Mouse (Mus musculus) fibroblast of lung, adult 2 months (primary cell): ENCODE measurements around the gene Slc6a2.

Experiments
- DNase-seq: peaks from one replicate; pipeline ENCODE4 v3.0.0-alpha.2; 2011; ENCODE audit warnings: low read depth

The Slc6a2 gene

DNA sequence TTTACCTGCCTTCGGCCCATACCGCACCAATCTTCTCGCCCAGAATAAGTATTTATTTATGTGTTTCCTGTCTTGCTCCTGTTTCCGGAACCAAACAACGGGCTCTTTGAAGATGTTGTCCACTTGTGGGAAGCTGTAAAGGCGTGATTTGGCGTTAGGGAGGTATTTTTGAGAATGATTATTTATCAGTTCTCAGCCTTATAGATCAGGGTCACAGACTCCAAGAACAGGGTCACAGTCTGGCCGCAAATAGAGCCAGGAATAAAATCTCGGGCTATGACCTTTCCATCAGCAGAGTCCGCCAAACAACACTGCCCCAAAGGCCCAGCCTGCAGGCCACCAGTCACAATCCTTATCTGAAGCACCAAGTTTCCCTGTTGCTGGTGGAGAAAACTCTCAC, at the start of gene Slc6a2:
Gene Slc6a2 (plus strand): TSS at position 301 of the 400 bp plus-strand sequence.
- DNase-seq, result no peak

DNA sequence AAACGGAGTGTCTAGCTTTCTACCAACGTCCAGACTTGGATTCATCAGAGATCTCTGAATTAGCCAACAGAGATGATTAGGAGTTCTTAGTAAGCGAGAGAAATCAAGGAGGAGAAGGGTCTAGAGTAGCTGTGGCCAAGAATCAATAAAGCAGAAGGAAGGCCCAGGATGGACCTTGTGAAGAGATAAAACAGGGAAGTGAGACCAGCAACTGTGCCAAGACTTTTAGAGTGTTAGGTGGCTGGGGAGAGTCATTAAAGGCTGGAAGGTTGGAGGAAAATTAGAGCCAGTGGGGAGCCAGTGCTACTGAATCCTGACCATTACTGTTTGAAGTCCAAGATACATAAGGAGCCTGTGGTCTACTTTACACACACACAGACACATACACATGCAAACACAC, 48.4 kb upstream of the Slc6a2 start:
- no peak for DNase-seq

DNA sequence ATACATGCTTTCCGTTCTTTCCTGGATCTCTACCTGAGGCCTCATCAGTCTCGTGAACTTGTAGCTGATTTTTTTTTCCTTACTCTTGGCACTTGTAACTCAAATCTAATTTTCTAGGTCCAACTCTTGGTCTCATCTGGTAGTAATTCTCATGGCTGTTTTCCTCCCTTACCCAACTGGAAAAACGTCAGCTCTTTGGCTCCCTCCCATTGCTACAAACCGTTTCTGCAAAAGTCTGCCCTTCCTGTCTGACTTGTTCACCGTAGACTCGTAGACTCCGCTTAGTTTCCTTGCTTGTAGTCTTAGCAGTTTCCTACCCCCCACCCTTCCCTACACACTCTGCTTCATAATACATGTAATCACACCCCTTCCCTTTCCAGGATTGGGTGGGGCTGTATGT, 46.5 kb upstream of the Slc6a2 start:
- DNase-seq, result no peak

DNA sequence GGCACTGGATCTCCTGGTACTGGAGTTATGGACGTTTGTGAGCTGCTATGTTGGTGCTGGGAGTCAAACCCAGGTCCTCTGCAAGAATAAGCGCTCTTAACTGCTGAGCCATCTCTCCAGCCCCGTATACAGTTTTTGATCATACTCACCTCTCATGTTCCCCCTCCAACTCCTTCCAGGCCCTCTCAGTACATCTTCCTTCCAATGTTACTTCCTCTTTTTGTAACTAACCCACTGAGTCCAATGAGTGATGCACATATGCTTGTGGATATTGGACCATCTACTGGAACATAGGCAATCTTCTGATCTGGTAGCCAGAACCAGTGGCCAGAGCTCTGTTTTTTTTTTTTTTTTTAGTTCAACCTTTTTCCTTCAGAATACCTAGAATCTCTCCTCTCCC, 43.8 kb upstream of the Slc6a2 start:
- no peak for DNase-seq

DNA sequence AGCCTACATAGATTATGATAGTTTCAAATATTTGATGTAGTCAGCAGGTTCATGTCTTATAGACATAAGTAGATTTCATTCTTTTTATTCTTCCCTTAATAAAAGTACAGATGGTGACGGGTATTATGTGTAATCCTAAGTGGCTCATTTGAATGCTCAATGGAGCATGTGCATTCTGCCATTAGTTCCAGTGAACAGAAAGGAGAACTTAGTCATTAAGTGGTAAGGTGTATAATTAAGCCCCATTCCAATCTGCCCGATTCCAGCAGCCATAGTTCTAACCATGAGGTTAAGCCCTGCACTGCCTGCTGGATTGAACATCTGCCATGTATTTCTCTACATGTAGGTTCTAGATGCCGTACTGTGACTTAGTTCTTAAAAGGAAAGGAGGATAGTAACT, 38.1 kb upstream of the Slc6a2 start:
- no peak for DNase-seq

DNA sequence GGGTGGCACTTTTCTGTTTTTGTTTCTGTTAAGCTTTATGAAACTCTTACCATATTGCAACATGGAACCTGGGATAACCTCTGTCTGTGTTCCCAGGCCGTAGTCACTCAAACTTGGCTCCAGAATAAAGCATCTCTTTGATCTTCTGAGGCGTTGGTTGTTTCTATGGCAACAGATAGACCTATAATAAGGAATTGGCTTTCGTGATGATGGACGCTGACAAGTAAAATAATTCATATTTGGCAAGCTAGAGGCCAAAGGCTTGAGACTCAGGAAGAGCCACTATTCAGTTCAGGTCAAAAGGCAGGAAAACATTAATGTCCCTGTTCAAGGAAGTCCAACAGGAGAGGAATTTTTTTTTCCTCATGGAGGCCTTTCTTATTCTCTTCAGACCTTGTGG, 30.9 kb upstream of the Slc6a2 start:
- no peak for DNase-seq

DNA sequence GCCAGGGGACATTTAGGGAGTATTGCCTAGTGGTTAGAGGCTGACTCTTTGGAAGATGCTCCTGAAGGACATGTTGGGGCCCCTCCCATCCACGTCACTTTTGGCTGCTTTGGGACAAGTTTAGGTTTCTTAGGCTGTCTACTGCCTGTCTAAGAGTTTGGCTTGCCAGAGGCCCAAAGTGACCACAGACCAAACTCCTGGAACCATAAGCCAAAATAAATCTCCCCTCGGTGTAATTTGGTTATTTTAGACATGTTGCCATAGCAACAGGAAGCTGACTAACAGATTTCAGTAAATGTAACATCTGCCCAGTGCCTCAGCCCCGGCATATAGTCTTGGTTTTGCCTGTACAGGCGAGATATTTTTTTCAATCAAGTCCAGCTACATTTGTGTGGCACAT, 21.8 kb upstream of the Slc6a2 start:
- DNase-seq, result peak; percentile 69

DNA sequence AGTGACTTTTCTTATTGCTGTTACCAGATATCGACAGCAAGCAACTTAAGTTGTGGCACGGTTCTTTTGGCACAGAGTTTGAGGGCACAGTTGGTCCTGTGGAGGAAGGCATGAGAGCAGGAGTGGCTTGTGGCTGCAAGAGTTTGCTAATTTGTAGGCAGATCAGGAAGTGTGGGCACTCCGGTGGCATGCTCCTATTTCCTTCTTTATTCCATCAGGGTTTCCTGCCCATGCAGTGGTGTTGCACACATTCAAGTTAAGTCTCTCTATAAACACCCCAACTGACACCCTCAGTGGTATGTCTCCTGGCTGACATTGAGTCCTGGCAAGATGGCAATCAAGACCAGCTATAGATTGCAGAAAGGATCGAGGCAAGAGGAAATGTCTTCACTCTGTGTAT, 10.8 kb upstream of the Slc6a2 start:
- DNase-seq, result no peak

DNA sequence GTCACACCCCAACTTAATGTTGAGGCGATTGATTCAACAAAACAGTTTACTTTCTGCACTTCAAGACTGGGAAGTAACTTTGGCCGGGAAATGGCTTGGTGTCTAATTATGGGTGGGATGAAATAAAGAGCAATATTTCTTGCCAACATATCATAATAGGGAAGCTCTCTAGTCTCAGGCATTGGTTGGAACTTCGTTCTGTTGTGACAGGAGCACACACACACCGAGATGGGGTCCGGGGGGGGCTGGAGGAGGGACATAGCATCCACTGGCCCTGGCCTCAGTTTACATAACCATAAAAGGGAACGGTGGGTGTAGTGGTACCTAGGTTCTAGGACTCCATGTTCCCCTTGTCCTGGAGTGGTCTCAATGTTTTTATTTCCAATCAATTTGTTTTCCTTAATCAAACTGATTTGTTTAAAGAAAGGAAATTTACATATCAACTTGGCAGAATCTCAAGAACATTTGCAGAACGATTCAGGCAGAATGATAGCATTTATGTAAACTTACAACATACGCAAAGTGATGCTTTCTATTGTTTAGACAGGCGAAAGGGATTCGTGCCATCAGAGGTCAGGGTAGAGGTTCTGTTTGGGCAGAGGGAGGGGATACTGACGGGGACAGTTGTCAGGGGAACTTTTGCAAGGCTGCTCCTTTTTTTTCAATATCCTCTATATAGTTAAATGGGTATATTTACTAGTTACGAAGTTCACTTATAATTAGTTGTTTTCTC, 9.1 kb upstream of the Slc6a2 start:
- no peak for DNase-seq

DNA sequence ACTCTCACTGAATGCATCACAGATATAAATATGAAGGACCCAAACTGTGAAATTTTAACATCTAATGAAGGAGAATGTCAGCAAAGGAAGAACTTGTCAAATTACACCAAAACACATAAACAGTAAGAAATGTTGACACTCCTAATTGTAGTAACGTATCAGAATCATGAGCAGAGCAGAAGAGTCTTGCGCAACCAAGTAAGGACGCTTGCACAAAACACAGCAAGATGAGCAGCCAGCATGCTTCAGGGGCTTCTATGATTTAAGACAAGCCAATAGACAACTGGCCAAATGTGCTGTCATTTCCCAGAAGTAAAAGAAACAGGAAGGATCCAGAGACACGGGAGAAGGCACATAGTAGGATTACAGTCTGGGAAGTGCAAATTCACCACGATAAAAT, 5.8 kb upstream of the Slc6a2 start:
- no peak for DNase-seq

DNA sequence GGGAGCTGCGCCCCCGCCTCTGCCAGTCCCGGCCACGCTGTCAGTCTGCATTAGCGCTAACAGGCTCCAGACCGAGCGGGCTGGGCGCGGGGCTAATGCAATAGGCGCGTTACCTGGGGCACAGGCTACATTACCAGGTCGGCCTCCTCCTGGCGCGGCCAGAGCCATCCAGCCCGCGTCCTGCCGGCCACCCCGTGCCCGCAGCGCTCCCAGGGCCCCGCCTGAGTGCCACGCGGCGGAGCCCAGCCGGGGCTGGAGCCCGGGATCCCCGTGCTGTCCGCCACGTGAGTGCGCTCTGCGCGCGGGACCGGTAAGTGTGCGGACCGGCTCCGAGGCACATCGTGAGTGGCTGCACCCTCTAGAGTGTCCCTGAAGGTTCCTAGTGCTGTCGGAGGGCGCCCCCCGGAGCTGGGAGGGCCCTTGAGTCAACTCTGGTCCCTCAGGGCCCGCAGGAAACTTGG, 602 bp downstream of the Slc6a2 start:
- no peak for DNase-seq

DNA sequence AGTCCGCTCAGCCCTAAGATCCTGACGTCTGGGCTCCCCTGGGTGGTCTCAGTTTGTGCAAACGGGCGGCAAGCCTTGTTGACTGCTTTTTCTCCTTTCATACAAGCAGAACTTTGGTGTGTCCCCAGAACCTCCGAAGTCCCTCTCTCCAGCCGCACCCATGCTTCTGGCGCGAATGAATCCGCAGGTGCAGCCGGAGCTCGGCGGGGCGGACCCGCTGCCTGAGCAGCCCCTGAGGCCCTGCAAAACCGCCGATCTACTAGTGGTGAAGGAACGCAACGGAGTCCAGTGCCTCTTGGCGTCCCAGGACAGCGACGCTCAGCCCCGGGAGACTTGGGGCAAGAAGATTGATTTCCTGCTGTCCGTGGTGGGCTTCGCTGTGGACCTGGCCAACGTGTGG, 1.2 kb downstream of the Slc6a2 start:
- DNase-seq, result no peak

DNA sequence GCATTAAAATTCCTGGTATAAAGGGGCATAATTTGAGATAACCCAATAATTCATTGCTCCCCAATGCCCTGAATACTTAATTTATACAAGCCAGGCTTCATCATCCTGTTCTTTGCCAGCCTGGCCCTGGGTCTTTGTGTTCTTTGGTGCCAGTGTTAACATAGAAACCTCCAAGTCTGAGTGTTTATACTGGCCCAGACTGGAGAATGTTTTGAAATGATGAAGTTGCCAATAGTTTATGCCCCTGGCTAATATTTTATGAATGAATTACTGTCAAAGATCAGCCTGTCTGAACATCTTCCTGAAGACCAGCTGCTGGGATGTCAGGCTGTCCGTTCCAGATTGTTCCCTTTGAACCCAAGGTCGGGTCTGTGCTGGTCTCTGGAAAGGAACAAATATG, 4.7 kb downstream of the Slc6a2 start:
- no peak for DNase-seq

DNA sequence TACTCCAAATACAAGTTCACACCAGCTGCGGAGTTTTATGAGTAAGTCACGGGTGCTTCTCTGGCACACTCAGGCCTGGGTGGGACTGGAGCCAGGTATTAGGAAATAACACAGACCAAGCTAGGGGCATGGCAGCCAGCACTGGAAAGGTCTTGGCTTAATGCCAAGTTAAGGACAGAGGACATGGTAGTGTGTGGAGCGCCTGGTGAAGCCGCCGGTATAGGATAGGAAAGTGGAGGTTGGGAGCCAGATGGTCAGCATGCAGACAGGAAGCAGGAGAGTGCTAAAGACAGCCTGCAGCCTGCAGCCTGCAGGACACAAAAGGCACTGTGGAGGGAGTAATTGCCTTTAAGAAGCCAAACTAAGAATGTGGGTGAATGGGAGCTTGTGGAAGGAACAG, 13.1 kb downstream of the Slc6a2 start:
- DNase-seq, result peak; percentile 79

DNA sequence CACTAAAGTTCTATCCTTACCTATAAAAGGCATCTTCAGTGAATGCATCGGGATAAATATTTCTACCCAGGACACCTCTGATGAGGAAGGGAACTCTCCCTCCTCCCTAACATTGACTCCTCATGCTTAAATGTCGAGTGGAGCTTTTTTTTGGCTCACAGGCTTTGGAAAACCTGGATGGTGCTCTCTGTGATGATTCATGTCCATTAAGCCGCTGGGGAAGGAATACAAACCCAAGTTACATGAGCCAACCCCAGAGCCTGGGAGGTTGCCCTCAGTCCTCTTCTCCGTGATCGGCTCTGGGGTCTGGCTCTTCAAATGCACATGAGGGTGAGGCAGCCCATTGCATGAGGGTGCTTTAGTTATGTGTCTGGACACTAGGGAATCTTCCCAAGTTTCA, 16.8 kb downstream of the Slc6a2 start:
- DNase-seq, result no peak

DNA sequence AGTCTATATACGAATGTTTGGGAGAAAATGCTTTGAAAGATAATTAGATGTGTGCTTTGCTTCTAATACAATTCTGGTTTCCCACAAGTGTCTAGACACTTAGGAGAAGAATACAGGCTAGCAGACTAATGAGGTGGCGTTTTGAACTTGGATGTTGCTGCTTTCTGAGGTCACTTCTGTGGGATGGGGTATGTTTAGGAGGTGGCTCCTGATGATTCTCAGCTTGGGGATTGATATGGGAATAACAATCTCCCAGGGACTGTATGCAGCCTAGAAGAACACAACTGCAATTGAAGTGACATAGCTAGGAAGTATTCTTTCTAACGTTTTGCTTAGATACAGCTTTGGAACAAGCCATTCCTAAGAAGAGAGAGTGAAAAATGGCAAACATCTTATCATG, 22.6 kb downstream of the Slc6a2 start:
- no peak for DNase-seq

DNA sequence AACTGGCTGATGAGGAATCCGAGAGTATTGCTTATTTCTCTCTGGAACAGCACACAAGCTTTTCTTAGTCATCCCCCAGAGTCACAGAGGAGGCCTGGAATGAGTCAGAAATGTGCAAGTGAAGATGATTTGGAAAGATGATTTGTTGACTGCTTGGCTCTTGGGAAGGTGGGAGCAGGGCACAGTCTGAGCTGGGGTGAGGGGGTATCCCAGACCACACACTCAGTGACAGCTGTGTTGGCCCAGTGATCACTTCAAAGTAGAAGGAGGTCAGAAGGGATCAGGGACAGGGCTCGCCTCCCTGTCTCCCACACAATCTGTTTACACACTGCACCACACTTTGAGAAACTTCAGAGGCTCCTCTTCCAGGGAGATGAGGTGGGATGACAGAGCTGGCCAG, 24.5 kb downstream of the Slc6a2 start:
- DNase-seq, result no peak

DNA sequence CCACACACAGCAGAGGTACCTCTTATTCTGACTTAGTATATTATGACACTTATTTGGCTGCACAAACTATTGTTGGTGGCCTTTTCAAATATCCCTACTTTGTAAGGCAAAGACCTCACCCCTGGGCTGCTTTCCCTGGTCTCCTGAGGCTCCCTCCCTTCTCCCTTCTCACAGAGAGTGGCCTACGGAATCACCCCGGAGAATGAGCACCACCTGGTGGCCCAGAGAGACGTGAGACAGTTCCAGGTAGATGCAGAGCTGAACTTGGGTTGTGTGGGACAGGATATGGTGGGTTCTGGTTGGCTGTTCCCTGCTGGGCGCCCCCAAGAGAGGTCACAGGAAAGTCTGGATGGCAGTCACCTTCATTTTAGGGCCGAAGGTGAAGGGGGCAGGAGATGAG, 37.0 kb downstream of the Slc6a2 start:
- no peak for DNase-seq

DNA sequence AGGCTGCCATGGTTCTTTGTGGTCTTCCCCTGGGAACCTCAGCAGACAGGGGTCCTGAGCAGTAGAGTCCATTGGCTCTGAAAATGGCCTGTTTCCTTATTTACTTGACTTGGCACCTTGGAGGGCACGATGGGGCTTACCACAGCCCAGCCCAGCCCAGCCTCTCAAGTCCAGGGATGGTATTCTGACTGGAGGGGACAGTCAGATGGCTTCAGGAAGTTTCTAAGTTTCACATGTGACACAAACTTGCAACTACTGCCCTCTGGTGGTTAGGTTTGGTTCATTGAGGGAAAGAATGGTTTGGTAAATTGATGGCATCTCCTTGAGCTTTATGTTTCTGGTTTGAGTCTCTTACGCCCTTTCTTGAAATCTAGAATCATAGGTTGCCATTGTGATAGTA, 38.7 kb downstream of the Slc6a2 start:
- DNase-seq, result no peak

DNA sequence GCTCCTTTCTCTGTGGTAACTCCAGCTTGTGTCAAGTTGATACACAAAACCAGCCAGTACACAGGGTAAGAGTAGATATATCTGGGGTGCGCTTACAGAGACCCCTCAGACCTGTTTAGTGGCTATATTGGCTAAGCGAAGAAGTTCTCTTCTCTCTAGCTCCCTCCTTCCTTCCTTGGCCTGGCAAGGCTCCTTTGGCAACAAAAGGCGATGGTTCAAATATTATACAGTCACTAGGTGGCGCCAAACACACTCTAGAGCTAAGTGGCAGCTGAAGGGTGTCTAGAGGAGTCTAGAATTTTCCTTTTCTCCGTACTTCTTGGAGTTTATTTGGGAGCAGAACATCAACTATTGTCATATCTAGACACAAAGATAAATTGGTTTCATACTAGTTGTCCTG, 50.4 kb downstream of the Slc6a2 start:
- DNase-seq, result no peak

DNA sequence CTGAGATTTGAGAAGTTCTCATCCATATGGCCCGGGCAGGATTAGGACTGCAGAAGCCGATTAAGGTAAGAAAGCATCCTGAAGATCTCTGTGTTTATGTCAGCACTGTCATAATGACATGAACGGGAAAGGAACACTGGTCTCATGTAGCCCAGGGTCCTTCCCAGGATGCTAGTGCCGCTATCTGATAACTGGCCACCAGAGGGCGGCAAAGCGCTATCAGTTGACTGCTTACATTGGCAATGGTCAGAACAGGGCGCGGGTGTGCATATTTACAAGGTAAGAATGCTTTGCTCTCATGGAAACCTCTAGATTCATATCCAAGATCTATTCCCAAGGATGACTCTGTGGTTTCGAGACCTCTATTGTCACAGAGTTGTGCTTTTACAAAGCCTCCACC, 51.6 kb downstream of the Slc6a2 start:
- no peak for DNase-seq

DNA sequence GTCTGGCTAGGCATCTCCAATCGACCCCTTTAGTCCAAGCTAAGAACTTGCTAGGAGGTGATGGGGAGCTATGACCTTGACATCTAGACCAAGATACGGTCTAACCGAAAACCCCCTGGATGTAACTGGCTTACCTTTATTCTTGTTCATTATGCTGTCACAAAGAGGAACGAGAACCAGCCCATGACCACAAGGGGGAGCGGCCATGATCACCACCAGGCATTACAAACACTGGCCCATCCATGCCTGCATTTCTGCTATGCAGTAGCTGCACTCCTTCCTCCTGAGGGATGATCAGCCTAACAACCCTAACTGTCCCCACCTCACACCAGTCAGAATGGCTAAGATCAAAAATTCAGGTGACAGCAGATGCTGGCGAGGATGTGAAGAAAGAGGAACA, 52.3 kb downstream of the Slc6a2 start:
- DNase-seq, result no peak

DNA sequence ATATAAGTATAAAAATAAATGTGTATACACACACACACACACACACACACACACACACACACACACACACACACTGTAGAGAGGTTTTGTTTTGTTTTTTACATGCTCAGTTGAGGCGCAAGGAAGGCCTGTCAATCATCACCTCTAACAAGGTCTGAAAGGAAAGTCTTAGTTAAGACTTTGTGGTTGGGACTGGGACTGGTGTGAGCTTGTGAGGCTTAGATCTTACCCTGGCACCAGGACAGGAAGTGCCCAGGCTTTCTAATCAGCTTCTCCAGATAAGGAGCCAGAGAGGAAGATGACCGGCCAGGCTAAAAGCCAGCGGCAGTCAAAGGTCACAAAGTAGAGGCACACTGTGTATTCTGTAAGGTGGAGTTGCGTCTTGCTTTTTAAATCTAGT, 54.4 kb downstream of the Slc6a2 start:
- no peak for DNase-seq

DNA sequence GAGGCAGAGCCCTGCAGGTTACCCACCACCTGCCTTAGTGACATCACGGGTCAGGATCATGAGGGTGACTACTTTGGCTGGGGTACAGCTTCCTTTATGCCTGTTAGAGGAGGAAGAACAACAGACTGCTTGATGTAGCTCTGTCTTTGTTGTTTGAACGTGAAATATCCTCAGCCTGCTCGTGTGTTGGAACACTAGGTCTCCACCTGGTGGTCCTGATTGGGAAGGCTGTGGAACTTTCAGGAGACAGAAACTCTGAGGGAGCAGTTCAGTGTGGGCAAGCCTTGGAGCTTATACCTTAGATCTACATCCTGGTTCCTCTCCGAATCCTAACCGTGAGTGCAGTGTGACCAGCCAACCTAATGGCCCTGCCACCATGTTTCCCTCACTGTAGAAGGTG, 61.9 kb downstream of the Slc6a2 start:
- DNase-seq, result no peak

DNA sequence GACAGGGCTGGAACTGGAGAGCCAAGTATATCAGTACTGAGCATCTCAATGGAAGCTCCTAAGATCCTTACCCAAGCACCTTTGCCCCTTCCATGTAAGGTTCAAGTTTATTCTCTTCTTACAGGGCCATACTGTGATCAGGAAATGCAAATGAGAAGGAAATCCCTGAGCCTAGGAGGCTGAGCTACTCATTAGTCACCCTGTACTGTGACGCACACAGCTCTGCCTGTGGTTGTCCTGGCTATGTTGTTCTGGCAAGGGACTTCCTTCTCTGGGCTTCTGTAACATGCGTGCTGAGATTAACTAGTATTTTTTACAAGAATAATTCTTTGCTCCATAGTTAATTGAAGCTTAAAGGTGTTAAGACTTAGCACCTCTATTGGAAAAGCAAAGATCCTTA, 70.8 kb downstream of the Slc6a2 start:
- peak; percentile 44 for DNase-seq
